Mouse (Mus musculus) hindbrain, embryonic 14.5 days (tissue): ENCODE results near the gene Dnaaf1. TPM values are rescaled to one million over a fixed set of nuclear protein-coding genes. Genes with fewer than 3 reads are reported as not detected.

Experiments
- ATAC-seq: fragments of 200-750 bp; cut with Nextera tagmentation; 2 replicates; pipeline ENCODE4 v1.8.0; 2017; ENCODE audit warnings: moderate number of reproducible peaks, mild to moderate bottlenecking, moderate TSS enrichment, moderate library complexity; ENCODE audit not compliant: low FRiP score
- DNase-seq: peaks from one replicate; pipeline ENCODE4 v3.0.0-alpha.2; 2015; ENCODE audit warnings: low spot score
- H3K27ac ChIP-seq: fragments of 300-500 bp; sonication (generic); 2 replicates; pipeline ENCODE4 v1.5.1; 2014; ENCODE audit warnings: mild to moderate bottlenecking, moderate library complexity
- H3K27me3 ChIP-seq: fragments of 300-500 bp; sonication (generic); 2 replicates; pipeline ENCODE4 v1.6.1; 2014; ENCODE audit warnings: mild to moderate bottlenecking, low read length, mixed read lengths; ENCODE audit not compliant: control insufficient read depth, insufficient read depth
- H3K36me3 ChIP-seq: fragments of 300-500 bp; sonication (generic); replicated peaks from 2 replicates; pipeline ENCODE4 v1.6.1; 2014; ENCODE audit not compliant: control insufficient read depth, insufficient read depth
- H3K4me1 ChIP-seq: fragments of 300-500 bp; sonication (generic); replicated peaks from 2 replicates; pipeline ENCODE4 v1.6.1; 2014; ENCODE audit warnings: antibody characterized with exemption, low read length, mixed read lengths; ENCODE audit not compliant: control insufficient read depth, insufficient read depth
- H3K4me2 ChIP-seq: fragments of 300-500 bp; sonication (generic); replicated peaks from 2 replicates; pipeline ENCODE4 v1.6.1; 2014; ENCODE audit warnings: mild to moderate bottlenecking, moderate library complexity
- H3K4me3 ChIP-seq: fragments of 300-500 bp; sonication (generic); replicated peaks from 2 replicates; pipeline ENCODE4 v1.5.1; 2014; ENCODE audit warnings: mild to moderate bottlenecking, low read length
- H3K9ac ChIP-seq: fragments of 300-500 bp; sonication (generic); 2 replicates; pipeline ENCODE4 v1.6.1; 2014
- H3K9me3 ChIP-seq: fragments of 300-500 bp; sonication (generic); 2 replicates; pipeline ENCODE4 v1.6.1; 2016; ENCODE audit warnings: low read length; ENCODE audit not compliant: control insufficient read depth
- WGBS: fragments of 180-500 bp; shearing (Covaris S2); extraction: QIAGEN DNeasy Blood & Tissue Kit; methylation state at CpG from one replicate; pipeline ENCODE4 v1.1.7; 2014; 5-methylcytosine and 5-hydroxymethylcytosine counted together
- polyA plus RNA-seq: library from polyadenylated mRNA; unstranded; fragments of >200 nt; fragmentation: Nextera tagmentation; extraction: Ambion mirVana; gene quantifications from 2 replicates; pipeline ENCODE4 v1.2.1, GENCODE M21; 2014

Gene Dnaaf1
- polyA plus RNA-seq, 1 experiment from 2014 or later: 0.51 TPM

DNA sequence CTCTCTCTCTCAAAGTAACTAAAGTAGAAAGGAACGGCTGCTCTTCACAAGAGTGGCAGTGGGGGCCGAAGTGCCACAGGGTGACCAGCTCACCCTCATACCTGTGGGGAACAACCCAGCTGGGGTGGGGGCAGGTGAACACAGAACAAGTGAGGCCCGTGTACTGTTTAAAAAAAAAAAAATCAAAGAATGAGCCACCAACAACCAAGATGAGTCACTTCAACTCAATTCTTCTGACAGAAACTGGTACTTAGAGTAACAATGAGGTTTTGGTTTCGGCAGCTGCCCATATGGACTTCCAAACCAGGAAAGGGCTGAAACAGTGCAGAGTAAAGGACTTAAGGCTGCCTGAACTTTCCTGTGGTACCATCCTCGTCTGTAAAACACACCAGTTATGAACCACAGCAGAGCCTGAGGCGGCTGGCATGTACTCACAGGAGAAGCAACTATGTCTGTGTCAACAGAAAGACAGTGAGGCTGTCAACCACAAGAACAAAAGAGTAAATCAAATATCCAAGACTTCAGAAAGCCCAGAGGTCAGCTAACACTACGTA, 26.4 kb upstream of the Dnaaf1 start:
- Histone ChIP-seq H3K9me3 (no peaks in the 10 kb centered on the region), H3K27me3 (no peaks in the 10 kb centered on the region), H3K9ac (no peak overlapping the region), H3K4me3 (no peak overlapping the region), H3K4me2 (no peak overlapping the region), H3K27ac (no peak overlapping the region), H3K36me3 (peaks cover 35% of the 10 kb centered on the region), H3K4me1 (no peaks in the 10 kb centered on the region)
- WGBS: 86% methylated on average over 7 of the region's 7 CpGs
- ATAC-seq (no peak), DNase-seq (no peak)

DNA sequence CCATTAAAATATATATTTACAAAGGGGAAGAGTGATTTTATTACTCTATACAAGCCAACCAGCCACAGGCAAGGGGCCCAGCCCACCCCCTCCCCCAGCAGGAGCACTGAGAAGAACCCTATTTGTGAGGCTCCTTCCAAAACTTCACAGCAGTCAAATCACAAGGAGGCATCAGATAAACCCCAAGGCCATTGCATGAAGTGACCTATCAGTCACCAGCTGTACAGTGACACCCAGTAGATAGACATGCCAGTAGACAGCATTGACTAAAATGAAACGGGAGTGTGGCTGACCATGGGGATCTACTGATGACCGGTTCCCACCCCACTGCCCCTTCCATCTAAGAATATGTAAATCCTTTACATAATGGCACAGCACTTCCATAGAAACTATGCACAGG, 22.1 kb upstream of the Dnaaf1 start:
- H3K4me3 ChIP-seq: no peak overlapping the region
- H3K9me3 ChIP-seq: no peaks in the 10 kb centered on the region
- no peak for ATAC-seq
- DNase-seq: no peak
- no peak overlapping the region for H3K4me2 ChIP-seq
- H3K27ac ChIP-seq: no peak overlapping the region
- H3K9ac ChIP-seq: no peak overlapping the region
- no peaks in the 10 kb centered on the region for H3K27me3 ChIP-seq
- no peaks in the 10 kb centered on the region; the same call in 1 of the 2 replicates for H3K36me3 ChIP-seq
- peaks cover 13% of the 10 kb centered on the region; the same call in 1 of the 2 replicates for H3K4me1 ChIP-seq
- WGBS: 78% methylated on average over 2 of the region's 2 CpGs

DNA sequence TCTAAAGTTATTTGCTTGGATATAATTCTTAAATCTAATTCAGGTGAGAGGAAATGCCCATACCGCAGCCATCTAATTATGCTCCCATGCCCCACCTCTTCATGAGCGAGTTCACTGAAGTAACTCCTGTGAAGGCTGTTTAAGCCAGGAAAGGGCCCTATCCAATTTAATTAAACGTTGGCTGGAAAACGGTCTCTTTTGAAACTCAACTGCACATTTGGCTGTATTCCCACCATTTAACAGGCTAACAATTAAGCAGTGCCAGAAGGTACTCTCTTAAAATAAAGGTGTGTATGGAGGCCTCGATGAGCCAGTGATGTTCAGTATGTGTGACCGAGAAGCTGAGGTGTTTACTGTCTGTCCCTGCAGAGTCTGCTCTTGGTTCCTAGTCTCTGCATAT, 19.2 kb upstream of the Dnaaf1 start:
- H3K4me1 ChIP-seq: peaks cover 13% of the 10 kb centered on the region
- no peak overlapping the region for H3K27ac ChIP-seq
- no peaks in the 10 kb centered on the region for H3K27me3 ChIP-seq
- WGBS: 65% methylated on average over 6 of the region's 6 CpGs
- H3K36me3 ChIP-seq: peaks cover 7% of the 10 kb centered on the region
- H3K4me2 ChIP-seq: no peak overlapping the region
- no peak for ATAC-seq
- DNase-seq: no peak
- H3K9ac ChIP-seq: no peak overlapping the region
- H3K4me3 ChIP-seq: no peak overlapping the region
- no peaks in the 10 kb centered on the region for H3K9me3 ChIP-seq

DNA sequence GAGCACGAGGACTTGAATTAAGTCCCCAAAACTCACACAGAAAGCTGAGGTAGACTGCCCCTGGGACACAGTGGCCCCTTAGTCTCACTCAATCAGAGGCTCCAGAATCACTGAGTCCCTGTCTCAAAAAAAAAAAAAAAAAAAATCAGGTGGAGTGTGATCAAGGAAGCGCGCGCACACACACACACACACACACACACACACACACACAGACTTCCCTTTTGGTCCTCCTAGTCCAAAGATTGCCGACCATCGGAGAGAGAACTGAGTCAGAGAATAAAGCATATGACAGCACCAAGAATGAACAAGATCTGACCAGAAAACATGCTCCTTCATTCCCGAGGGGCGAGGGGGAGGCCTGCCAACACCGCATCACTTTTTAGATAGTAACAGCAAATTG, 17.9 kb upstream of the Dnaaf1 start:
- Histone ChIP-seq H3K27ac (no peak overlapping the region), H3K9me3 (no peaks in the 10 kb centered on the region), H3K4me1 (peaks cover 13% of the 10 kb centered on the region), H3K4me2 (peak overlapping the region; percentile 69), H3K9ac (peak overlapping the region; percentile 87), H3K36me3 (peaks cover 17% of the 10 kb centered on the region), H3K27me3 (no peaks in the 10 kb centered on the region), H3K4me3 (peak overlapping the region; percentile 87; the same call in 1 of the 2 replicates)
- 82% methylated on average over 9 of the region's 9 CpGs for WGBS
- no peak for DNase-seq
- no peak for ATAC-seq

DNA sequence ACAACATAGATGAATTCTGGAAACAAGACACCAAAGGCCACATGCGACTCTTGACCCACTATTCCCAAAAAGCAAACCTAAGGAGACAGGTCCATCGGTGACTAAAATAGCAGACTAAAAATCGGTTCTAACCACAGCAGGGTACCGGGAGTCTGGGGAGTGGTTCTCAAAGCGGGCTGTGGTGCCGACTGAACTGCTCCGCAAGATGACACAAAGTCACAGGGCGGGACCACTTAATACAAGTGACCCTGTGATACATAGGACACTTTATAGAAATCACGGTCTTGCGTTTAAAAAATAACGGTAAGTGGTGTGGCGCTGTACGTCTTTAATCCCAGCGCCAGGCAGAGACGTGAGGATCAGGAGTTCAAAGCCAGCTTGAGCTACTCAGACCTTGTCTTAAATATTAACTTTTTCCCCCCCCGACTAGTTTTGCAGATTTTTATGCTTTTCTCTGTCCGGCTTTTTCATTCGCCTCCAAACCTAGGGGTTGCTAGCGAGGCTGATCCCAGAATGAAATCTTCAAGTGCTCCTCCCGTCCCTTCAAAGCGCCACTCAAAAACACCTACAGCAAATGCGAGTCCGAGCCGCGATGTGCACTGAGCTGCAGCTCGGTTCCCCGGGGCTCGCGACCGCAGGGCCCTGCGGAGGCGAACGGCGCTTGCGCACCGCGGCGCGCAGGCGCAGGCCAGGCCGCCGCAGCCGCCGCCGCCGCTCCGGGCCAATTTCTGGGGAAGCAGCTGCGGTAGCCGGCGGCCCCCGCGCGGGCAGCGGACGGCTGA, 17.0 kb upstream of the Dnaaf1 start:
- 2% methylated on average over 45 of the region's 55 CpGs for WGBS
- Histone ChIP-seq H3K4me2 (peak overlapping the region; percentile 69), H3K36me3 (peaks cover 26% of the 10 kb centered on the region), H3K4me3 (peak overlapping the region; percentile 87), H3K4me1 (peaks cover 13% of the 10 kb centered on the region), H3K9ac (peak overlapping the region; percentile 87), H3K27me3 (no peaks in the 10 kb centered on the region), H3K9me3 (no peaks in the 10 kb centered on the region), H3K27ac (peak overlapping the region; percentile 96)
- peak; percentile 82 for DNase-seq
- ATAC-seq: peak; percentile 91

DNA sequence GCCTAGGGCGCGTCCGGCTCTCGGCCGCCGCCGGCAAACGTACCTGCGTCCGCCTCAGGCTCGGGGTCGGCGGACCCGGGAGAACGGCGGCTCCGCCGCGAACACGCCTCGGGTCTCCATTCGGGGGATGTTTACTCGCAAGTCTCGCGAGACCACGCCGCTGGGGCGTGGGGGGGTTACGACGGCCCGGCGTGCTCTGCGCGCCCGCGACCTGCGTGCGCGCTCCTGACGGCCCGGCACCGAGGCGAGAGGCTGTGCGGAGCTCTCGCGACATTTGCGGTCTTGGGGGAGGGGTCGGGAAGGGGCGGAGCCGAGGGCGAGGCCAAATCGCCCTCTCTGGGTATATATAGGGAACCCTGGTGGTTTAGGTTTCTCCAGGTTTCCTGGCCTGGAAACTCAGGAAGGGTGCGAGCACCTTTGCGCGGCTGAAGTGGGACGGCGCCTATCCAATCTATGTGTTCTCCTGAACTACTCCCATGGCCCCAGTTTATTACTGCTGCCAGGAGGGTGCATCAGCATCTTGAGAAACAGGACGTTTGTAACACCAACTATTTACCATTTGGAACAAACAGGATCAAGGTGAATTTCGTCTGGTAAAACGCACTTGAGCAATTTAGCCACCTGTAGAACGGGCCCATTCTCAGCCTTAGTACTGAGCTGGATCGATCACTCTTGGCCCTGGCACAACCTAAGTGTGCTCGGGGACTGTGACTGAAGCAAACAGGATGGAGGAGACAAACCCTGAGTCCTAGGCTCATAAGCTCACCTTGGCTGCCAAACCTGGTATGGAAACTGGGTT, 16.2 kb upstream of the Dnaaf1 start, which contains the start of gene Mbtps1:
Mbtps1 (minus strand) TSS at position 133 of the 799 bp plus-strand sequence.
- peak within 1 kb of the TSS; percentile 87 for H3K4me3 ChIP-seq
- H3K4me2 ChIP-seq: peak within 1 kb of the TSS; percentile 69
- no peaks in the 10 kb centered on the region for H3K9me3 ChIP-seq
- no peaks in the 10 kb centered on the region for H3K27me3 ChIP-seq
- WGBS: 9% methylated on average over 46 of the region's 63 CpGs
- H3K27ac ChIP-seq: peak within 1 kb of the TSS; percentile 96
- H3K9ac ChIP-seq: peak within 1 kb of the TSS; percentile 87
- peaks cover 13% of the 10 kb centered on the region for H3K4me1 ChIP-seq
- peak; percentile 99 for DNase-seq
- ATAC-seq: peak; percentile 95
- H3K36me3 ChIP-seq: peaks cover 33% of the 10 kb centered on the region

DNA sequence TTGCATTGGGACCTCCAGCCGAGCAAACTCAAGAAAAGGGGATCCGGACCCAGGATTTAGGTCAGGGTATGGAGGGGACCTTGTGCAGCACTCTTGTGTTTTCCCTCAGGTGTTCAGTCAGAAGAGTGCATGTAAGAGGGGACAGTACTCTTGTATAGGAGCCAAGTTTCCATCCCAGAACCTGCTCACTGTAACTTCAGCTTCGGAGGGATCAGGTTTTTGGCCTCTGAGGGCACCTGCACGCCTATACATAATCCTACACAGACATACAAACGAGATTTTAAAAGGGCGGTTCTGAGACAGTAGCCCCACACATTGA, 15.7 kb upstream of the Dnaaf1 start:
- ATAC-seq (no peak), DNase-seq (no peak)
- Histone ChIP-seq H3K4me1 (peaks cover 13% of the 10 kb centered on the region), H3K4me3 (no peak overlapping the region), H3K36me3 (peaks cover 39% of the 10 kb centered on the region), H3K27me3 (no peaks in the 10 kb centered on the region), H3K9ac (no peak overlapping the region), H3K9me3 (no peaks in the 10 kb centered on the region), H3K27ac (no peak overlapping the region), H3K4me2 (no peak overlapping the region; the same call in 1 of the 2 replicates)
- 92% methylated on average over 6 of the region's 6 CpGs for WGBS

DNA sequence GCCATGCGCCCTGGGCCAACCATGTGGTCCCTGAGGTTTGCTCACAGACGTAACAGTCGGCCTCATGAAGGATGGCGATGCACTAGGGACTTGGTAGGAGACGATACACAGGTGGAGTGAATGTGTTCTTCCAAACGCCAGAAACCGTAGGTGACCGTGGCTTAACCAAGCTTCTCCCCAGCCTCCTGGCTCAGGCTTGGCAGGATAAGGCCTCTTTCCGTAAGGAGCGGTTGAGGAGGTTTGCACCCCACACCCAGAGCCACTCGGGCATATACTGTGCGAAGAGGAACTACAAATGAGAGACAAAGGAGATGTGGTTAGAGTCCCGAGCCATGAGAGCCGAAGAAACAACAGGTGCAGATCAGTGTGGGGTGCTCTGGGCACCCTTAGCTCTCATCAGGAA, 11.2 kb upstream of the Dnaaf1 start:
- DNase-seq: no peak
- H3K4me3 ChIP-seq: no peak overlapping the region
- H3K27me3 ChIP-seq: no peaks in the 10 kb centered on the region
- H3K4me1 ChIP-seq: no peaks in the 10 kb centered on the region; the same call in 1 of the 2 replicates
- H3K36me3 ChIP-seq: peaks cover 70% of the 10 kb centered on the region
- 96% methylated on average over 14 of the region's 14 CpGs for WGBS
- H3K9me3 ChIP-seq: no peaks in the 10 kb centered on the region
- ATAC-seq: no peak
- H3K27ac ChIP-seq: no peak overlapping the region
- H3K4me2 ChIP-seq: no peak overlapping the region
- H3K9ac ChIP-seq: no peak overlapping the region

DNA sequence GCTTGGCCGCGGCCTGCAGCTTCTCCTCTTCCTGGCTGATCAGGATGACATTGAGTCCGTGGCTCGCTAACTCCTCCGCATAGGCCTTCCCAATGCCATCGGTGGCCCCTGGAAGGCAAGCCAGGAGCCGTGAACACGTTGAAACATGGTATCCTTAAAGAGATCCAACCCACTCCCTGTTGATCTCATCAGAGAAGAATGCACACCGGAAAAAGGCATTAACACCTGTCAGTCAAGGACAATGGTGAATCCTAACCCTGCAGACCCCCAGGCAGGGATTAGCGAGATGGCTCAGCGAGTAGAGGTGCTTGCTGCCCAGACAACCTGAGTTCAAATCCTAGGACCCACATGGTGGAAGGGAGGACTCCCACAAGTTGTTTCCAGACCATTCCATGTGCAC, 8.7 kb upstream of the Dnaaf1 start:
- no peak for ATAC-seq
- no peaks in the 10 kb centered on the region for H3K9me3 ChIP-seq
- no peaks in the 10 kb centered on the region for H3K27me3 ChIP-seq
- H3K36me3 ChIP-seq: peaks cover 59% of the 10 kb centered on the region
- H3K4me2 ChIP-seq: no peak overlapping the region
- WGBS: 85% methylated on average over 11 of the region's 11 CpGs
- H3K4me3 ChIP-seq: no peak overlapping the region
- DNase-seq: no peak
- no peak overlapping the region for H3K9ac ChIP-seq
- H3K4me1 ChIP-seq: no peaks in the 10 kb centered on the region
- no peak overlapping the region for H3K27ac ChIP-seq
